Mouse (Mus musculus): ENCODE measurements around the gene Parp4. TPM values are rescaled to one million over a fixed set of nuclear protein-coding genes. Genes with fewer than 3 reads are reported as not detected.

Parp4 gene
- polyA plus RNA-seq, 1 experiment = not detected

GRCm38 (mm10) chr14:56598759-56599158 lies 23.3 kb downstream of the Parp4 start:
- no peak overlapping the region for H3K27ac ChIP-seq (ENCODE audit: insufficient read depth, low read depth, low read length)
- no peaks in the 10 kb centered on the region for H3K4me1 ChIP-seq (ENCODE audit: control insufficient read depth, insufficient read depth, low read length)
- 48% methylated on average over 6 of the region's 6 CpGs for WGBS
- no peak overlapping the region for H3K4me3 ChIP-seq (ENCODE audit: insufficient read depth, low read depth, low read length)
- TF ChIP-seq POLR2A (IDR thresholded peaks at IDR 0.05; ENCODE audit: insufficient read depth, low read depth, low read length) (no peak), CTCF (IDR thresholded peaks at IDR 0.05; ENCODE audit: insufficient read depth, low read depth, low read length) (peak; percentile 46; the same call in 1 of the 2 replicates)

GRCm38 (mm10) chr14:56602069-56602468 lies 26.6 kb downstream of the Parp4 start:
- H3K4me1 ChIP-seq (ENCODE audit: control insufficient read depth, insufficient read depth, low read length) = no peaks in the 10 kb centered on the region
- no peak for TF ChIP-seq CTCF (IDR thresholded peaks at IDR 0.05; ENCODE audit: insufficient read depth, low read depth, low read length)
- TF ChIP-seq POLR2A (IDR thresholded peaks at IDR 0.05; ENCODE audit: insufficient read depth, low read depth, low read length) = no peak
- 91% methylated on average over 9 of the region's 9 CpGs for whole genome bisulfite sequencing
- H3K27ac ChIP-seq (ENCODE audit: insufficient read depth, low read depth, low read length) = no peak overlapping the region
- no peak overlapping the region for H3K4me3 ChIP-seq (ENCODE audit: insufficient read depth, low read depth, low read length)

GRCm38 (mm10) chr14:56604438-56604837 lies 29.0 kb downstream of the Parp4 start:
- no peak overlapping the region for H3K27ac ChIP-seq (ENCODE audit: insufficient read depth, low read depth, low read length)
- TF ChIP-seq CTCF (IDR thresholded peaks at IDR 0.05; ENCODE audit: insufficient read depth, low read depth, low read length) = no peak
- no peak for TF ChIP-seq POLR2A (IDR thresholded peaks at IDR 0.05; ENCODE audit: insufficient read depth, low read depth, low read length)
- WGBS = 93% methylated on average over 5 of the region's 5 CpGs
- H3K4me3 ChIP-seq (ENCODE audit: insufficient read depth, low read depth, low read length) = no peak overlapping the region
- no peaks in the 10 kb centered on the region for H3K4me1 ChIP-seq (ENCODE audit: control insufficient read depth, insufficient read depth, low read length)

GRCm38 (mm10) chr14:56605136-56605535 lies 29.7 kb downstream of the Parp4 start:
- WGBS = 88% methylated on average over 4 of the region's 4 CpGs

GRCm38 (mm10) chr14:56613212-56613611 lies 37.8 kb downstream of the Parp4 start:
- Histone ChIP-seq H3K4me3 (ENCODE audit: insufficient read depth, low read depth, low read length) (no peak overlapping the region), H3K27ac (ENCODE audit: insufficient read depth, low read depth, low read length) (no peak overlapping the region), H3K4me1 (ENCODE audit: control insufficient read depth, insufficient read depth, low read length) (no peaks in the 10 kb centered on the region)
- TF ChIP-seq POLR2A (IDR thresholded peaks at IDR 0.05; ENCODE audit: insufficient read depth, low read depth, low read length) (no peak), CTCF (IDR thresholded peaks at IDR 0.05; ENCODE audit: insufficient read depth, low read depth, low read length) (no peak)
- whole genome bisulfite sequencing = 91% methylated on average over 3 of the region's 3 CpGs

More at GRCm38 (mm10) chr14:56605136-56605535, 29.7 kb downstream of the Parp4 start:
- TF ChIP-seq CTCF (IDR thresholded peaks at IDR 0.05; ENCODE audit: insufficient read depth, low read depth, low read length) = no peak
- no peak for TF ChIP-seq POLR2A (IDR thresholded peaks at IDR 0.05; ENCODE audit: insufficient read depth, low read depth, low read length)
- H3K27ac ChIP-seq (ENCODE audit: insufficient read depth, low read depth, low read length) = no peak overlapping the region
- H3K4me1 ChIP-seq (ENCODE audit: control insufficient read depth, insufficient read depth, low read length) = no peaks in the 10 kb centered on the region
- no peak overlapping the region for H3K4me3 ChIP-seq (ENCODE audit: insufficient read depth, low read depth, low read length)

GRCm38 (mm10) chr14:56617470-56617869 lies 42.1 kb downstream of the Parp4 start:
- 90% methylated on average over 1 of the region's 1 CpGs for WGBS
- Histone ChIP-seq H3K4me3 (ENCODE audit: insufficient read depth, low read depth, low read length) (no peak overlapping the region), H3K27ac (ENCODE audit: insufficient read depth, low read depth, low read length) (no peak overlapping the region), H3K4me1 (ENCODE audit: control insufficient read depth, insufficient read depth, low read length) (no peaks in the 10 kb centered on the region)
- no peak for TF ChIP-seq CTCF (IDR thresholded peaks at IDR 0.05; ENCODE audit: insufficient read depth, low read depth, low read length)
- TF ChIP-seq POLR2A (IDR thresholded peaks at IDR 0.05; ENCODE audit: insufficient read depth, low read depth, low read length) = no peak

GRCm38 (mm10) chr14:56620425-56620824 lies 45.0 kb downstream of the Parp4 start:
- Histone ChIP-seq H3K4me3 (ENCODE audit: insufficient read depth, low read depth, low read length) (no peak overlapping the region), H3K4me1 (ENCODE audit: control insufficient read depth, insufficient read depth, low read length) (no peaks in the 10 kb centered on the region), H3K27ac (ENCODE audit: insufficient read depth, low read depth, low read length) (no peak overlapping the region)
- WGBS = 89% methylated on average over 8 of the region's 8 CpGs
- TF ChIP-seq CTCF (IDR thresholded peaks at IDR 0.05; ENCODE audit: insufficient read depth, low read depth, low read length) (no peak), POLR2A (IDR thresholded peaks at IDR 0.05; ENCODE audit: insufficient read depth, low read depth, low read length) (no peak)

GRCm38 (mm10) chr14:56626202-56626601 lies 50.8 kb downstream of the Parp4 start:
- WGBS = 93% methylated on average over 4 of the region's 4 CpGs
- no peak overlapping the region for H3K27ac ChIP-seq (ENCODE audit: insufficient read depth, low read depth, low read length)
- TF ChIP-seq POLR2A (IDR thresholded peaks at IDR 0.05; ENCODE audit: insufficient read depth, low read depth, low read length) (no peak), CTCF (IDR thresholded peaks at IDR 0.05; ENCODE audit: insufficient read depth, low read depth, low read length) (no peak)

GRCm38 (mm10) chr14:56628336-56628735 lies 52.9 kb downstream of the Parp4 start:
- Histone ChIP-seq H3K4me3 (ENCODE audit: insufficient read depth, low read depth, low read length) (no peak overlapping the region), H3K4me1 (ENCODE audit: control insufficient read depth, insufficient read depth, low read length) (no peaks in the 10 kb centered on the region), H3K27ac (ENCODE audit: insufficient read depth, low read depth, low read length) (no peak overlapping the region)
- TF ChIP-seq CTCF (IDR thresholded peaks at IDR 0.05; ENCODE audit: insufficient read depth, low read depth, low read length) = no peak
- TF ChIP-seq POLR2A (IDR thresholded peaks at IDR 0.05; ENCODE audit: insufficient read depth, low read depth, low read length) = no peak
- 81% methylated on average over 3 of the region's 3 CpGs for WGBS

More at GRCm38 (mm10) chr14:56626202-56626601, 50.8 kb downstream of the Parp4 start:
- Histone ChIP-seq H3K4me3 (ENCODE audit: insufficient read depth, low read depth, low read length) (no peak overlapping the region), H3K4me1 (ENCODE audit: control insufficient read depth, insufficient read depth, low read length) (no peaks in the 10 kb centered on the region)

GRCm38 (mm10) chr14:56631109-56631508 lies 55.7 kb downstream of the Parp4 start:
- WGBS = 88% methylated on average over 2 of the region's 2 CpGs
- Histone ChIP-seq H3K4me3 (ENCODE audit: insufficient read depth, low read depth, low read length) (no peak overlapping the region), H3K4me1 (ENCODE audit: control insufficient read depth, insufficient read depth, low read length) (no peaks in the 10 kb centered on the region), H3K27ac (ENCODE audit: insufficient read depth, low read depth, low read length) (no peak overlapping the region)
- no peak for TF ChIP-seq POLR2A (IDR thresholded peaks at IDR 0.05; ENCODE audit: insufficient read depth, low read depth, low read length)

Data from olfactory bulb, adult 2 months (tissue).